Mouse (Mus musculus) ovary, adult 18-20 months (tissue): ENCODE data around the gene Socs1.

Experiments
- DNase-seq: peaks from one replicate; pipeline ENCODE4 v3.0.0; 2022; ENCODE audit warnings: low spot score, mixed read lengths

Socs1 gene

GRCm38 (mm10) chr16:10763540-10764264, 21.6 kb downstream of the Socs1 start:
- DNase-seq = no peak

DNA sequence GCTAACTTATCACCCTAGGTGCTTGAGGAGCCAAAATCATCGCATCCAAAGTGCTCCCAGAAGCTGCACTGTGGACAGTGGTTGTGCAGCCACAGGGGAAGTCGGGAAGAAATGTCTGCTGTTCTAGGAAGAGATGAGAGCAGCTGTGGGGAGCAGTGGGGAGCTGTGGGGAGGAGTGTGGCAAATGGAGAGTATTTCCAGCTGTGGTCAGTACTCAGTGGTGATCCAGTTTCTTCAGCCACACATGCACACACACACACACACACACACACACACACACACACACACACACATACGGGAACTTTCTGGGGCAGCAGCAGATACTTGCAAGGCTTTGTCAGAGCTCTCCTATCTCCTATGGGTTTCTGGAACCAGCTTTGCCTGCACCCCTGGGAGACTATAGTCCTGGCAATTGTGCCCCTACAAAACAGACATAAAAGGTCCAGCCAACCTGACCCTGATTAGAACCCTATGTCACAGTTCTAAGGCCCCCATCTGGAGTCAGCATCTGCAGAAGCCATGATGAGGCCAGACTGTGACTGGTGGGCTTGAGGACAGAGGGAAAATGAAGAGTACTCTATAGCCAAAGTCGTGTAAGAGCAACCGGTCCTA, 22.7 kb downstream of the Socs1 start:
- DNase-seq = no peak

DNA sequence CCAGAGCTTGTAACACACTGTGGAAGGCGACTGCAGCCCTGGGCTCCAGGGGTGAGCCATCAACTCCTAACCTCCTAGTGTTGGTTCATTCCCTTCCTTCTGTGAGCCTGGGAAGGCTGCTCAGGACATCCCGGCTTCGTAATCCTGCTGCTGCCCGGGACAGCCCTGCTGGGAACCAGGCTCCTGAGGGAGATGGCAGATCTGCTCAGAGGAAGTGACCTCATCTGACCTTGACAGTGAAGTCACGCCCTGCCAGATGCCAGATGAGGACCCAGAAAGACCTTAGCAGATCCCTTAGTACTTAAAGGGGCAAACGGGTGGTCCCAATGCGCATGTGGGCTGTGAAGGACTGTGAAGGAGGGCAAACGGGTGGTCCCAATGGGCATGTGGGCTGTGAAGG, 24.2 kb downstream of the Socs1 start:
- no peak for DNase-seq

DNA sequence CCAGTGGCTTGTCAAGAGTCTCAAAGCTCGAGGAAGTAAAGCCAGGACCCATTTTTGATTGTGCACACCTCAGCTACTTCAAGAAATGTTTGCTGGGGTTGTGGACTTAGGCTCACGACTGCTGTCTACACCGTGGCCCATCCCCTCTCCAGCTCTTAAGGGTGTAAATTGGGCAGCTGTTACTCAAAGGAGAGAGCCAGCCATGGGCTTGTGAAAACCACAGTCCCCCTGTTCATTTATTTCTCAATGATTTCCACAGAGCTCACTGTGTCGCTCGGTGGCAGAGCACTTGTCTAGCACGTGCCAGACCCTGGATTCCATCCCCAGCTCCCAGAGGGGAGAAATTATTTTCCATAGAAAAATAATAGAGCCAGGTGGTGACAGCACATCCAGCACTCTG, 29.2 kb downstream of the Socs1 start:
- no peak for DNase-seq

DNA sequence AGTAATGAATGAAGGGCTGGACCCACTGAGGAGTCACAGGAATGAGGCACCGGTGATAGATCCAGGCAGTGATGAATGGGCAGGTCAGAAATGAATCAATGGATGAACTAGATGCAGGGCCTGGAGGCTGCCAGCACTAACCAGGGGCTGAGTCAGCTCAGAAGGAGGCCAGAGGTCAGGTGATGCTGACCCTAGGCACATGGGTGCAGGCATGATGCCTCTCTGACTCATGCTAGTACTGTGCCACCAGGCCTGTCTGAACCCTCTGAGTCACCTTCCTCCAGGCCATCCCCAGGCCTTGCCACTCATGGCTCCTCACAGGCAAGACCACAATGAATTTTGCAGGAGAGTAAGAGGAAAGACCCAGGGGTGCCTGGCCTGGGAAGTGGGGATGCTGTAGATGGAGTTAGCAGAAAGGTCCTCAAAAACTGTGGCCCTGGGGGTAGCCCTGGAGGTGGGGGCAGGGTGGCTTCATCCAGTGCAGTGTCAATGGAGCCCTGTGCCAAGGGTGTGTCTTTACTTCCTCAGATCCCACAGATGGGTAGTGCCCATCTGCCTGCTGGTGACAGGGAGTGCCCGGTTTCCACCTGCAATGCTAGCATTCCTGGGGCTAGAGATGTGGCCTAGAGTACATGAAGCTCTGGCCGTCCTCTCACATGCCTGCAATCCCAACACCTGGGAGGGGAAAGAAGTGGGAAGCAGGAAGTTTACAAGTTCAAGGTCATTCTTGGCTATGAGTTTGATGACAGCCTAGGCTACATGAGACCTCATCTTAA, 30.6 kb downstream of the Socs1 start:
- peak; percentile 43 for DNase-seq

DNA sequence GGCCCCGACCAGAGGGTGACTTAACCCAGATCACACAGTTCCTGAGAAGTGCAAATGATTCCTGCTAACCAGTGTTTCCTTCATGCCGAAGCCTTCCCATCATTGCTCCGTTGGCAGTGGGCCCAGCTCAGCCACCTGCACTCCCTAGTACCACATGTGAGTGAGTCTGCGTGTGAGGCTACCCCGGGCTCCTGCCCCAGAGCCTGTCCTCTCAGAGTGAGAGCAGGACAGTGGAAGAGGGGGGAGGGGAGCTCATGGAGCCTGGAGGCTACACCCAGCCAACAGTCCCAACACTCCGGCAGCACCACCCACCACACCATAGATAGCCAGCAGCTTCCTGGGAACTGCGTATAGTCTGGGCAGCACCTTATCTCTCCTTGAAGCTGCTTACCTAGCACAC, 35.5 kb downstream of the Socs1 start:
- DNase-seq = no peak

- no peak for DNase-seq
Measured at GRCm38 (mm10) chr16:10749226-10749625, 36.1 kb downstream of the Socs1 start.

DNA sequence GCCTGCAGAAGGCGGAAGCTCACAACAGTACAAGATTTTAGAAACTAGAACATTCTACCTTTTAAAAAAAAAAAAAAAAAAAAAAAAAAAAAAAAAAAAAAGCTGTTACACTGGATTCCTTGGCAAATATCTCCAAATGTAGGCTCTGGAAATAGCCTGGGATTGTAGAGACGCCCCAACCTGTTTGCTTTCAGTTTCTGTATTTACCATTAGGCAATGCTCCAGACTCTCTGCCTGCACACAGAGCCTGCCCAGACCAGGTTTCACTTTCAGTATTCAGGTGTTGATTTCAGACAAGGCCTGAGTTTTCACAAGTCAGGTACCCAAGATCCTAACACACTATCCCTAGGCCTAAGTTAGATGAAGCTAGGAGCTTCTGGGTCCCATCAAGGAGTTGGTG, 44.3 kb downstream of the Socs1 start:
- no peak for DNase-seq

DNA sequence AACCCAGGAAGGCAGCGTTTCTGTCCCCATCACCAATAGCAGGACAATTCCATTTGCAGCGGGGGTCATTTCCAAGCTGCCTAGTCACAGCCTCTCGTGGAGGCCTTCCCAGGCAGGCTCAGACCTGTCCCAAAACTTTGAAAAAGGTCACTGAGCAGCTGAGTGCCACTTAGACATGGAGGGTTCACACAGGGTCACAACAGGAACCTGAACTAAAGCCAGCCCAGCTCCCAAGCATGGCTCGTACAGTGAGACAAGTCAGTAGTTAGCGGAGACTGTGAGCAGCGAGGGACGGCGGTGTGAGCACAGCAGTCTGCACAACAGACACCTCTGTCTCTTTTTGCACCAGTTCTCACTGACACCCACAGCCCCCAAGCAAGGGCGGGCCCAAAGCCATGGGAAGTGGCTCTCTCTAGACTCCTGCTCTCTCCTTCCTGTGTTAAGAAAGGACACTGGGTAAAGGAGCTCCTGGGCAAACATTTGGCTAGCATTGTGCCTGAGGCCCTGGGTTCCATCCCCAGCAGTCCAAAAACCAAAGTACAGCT, 45.4 kb downstream of the Socs1 start:
- DNase-seq = no peak

DNA sequence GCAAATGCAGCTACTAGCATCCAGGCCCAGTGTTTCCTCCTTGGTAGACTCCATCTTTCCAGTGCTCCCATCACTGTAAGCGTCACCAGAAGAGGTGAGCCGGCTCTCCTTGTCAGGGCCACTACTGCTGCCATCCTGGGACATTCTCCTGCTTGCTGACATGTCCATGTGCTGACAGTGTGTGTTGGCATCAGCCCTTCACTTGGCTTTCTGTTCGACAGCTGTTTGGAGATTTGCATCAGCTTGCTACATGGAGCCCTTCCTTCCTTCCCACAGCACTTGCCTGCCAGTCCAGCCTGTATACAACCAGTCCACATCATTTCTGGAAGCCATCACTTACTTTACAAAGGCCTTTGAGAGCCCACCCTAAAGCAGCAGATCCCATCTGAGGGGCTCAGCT, 46.5 kb downstream of the Socs1 start:
- no peak for DNase-seq

DNA sequence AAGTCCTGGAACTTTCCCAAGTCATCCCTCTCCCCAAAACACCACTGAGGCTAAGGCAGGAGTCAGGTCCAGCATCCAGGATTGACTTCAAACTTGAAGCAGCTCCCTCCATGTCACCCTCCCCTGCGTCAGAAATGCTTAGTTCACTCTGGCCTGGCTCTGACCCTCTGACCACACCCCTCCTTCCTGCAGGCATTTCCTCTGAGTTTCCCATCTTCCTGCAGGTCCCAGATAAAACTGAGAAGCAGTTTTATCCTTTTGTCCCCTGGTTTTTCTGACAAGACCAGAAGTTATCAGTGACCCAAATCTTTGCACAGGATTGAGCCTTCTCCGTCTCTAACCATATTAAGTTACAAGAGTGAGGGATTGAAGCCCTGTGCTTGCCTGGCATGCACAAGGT, 47.8 kb downstream of the Socs1 start:
- DNase-seq = no peak

DNA sequence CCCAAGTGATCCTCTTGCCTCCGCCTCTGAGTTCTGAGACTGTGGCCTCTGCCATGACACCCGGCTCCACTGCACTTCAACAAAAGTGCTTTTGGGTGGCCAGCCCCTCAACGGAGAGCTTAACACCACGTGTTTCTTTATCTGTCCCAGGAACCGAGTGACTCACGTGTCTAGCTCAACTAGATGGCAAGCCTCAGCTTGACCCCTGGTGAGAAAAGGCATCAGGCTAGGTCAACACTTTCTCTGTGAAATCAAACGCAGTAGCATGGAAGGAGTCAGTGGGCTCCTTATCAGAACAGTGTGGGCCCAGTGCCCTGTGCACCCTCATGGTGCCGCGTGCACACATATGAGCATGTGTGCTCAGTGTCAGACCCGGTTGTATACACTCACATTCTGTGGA, 49.0 kb downstream of the Socs1 start:
- DNase-seq = no peak

DNA sequence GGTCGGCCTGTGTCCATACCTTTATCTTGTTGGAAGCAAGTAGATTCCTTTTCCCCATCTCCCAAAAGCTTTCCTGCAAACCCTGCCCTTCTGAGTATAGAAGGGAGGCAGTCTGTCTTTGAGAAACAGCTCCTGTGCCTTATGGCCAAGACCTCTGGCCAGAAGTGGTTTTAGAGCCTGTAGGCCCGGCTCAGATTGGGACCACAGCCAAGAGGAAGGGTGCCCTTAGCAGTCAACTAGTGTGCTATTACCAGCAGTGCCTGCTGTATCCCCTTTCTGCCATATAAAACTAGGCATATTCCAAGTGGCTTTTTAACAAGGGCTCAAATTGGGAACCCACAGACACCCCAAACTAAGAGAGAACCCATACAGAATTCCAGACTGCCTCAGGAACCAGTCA, 49.6 kb downstream of the Socs1 start:
- no peak for DNase-seq

- DNase-seq = no peak
Measured at GRCm38 (mm10) chr16:10732421-10732820, 52.9 kb downstream of the Socs1 start.
